Mouse (Mus musculus) myocyte (in vitro differentiated cells): ENCODE data around the gene Nlgn2. TPM values are rescaled to one million over a fixed set of nuclear protein-coding genes. Genes with fewer than 3 reads are reported as not detected.

Experiments used
- H3K27me3 ChIP-seq: one replicate; pipeline ENCODE4 v1.6.1; 2011; ENCODE audit not compliant: control insufficient read depth, insufficient read depth, insufficient read length
- H3K36me3 ChIP-seq: one replicate; pipeline ENCODE4 v1.6.1; 2011; ENCODE audit not compliant: control insufficient read depth, insufficient read depth
- H3K4me2 ChIP-seq: one replicate; pipeline ENCODE4 v1.6.1; 2011; ENCODE audit warnings: low read depth, control low read depth
- H3K4me3 ChIP-seq: one replicate; pipeline ENCODE4 v1.5.1; 2011; ENCODE audit warnings: mild to moderate bottlenecking, control low read depth, moderate library complexity
- H3K79me2 ChIP-seq: one replicate; pipeline ENCODE4 v1.6.1; 2011; ENCODE audit not compliant: control insufficient read depth, insufficient read depth
- H3ac ChIP-seq: one replicate; pipeline ENCODE4 v1.6.1; 2011; ENCODE audit not compliant: control insufficient read depth, insufficient read length
- CEBPB ChIP-seq: IDR thresholded peaks from 2 replicates; pipeline ENCODE4 v1.6.1; 2011; ENCODE audit warnings: mild to moderate bottlenecking, moderate library complexity; ENCODE audit not compliant: poor library complexity, insufficient read depth, severe bottlenecking
- E2F4 ChIP-seq: IDR thresholded peaks from one replicate; pipeline ENCODE4 v1.6.1; 2011; ENCODE audit warnings: mild to moderate bottlenecking, control low read depth, moderate library complexity; ENCODE audit not compliant: insufficient read depth
- MAX ChIP-seq: IDR thresholded peaks from one replicate; pipeline ENCODE4 v1.6.1; 2011; ENCODE audit warnings: low read depth, mild to moderate bottlenecking, control low read depth
- MYOD1 ChIP-seq, 3 experiments: IDR thresholded peaks; one replicate each; pipeline ENCODE4 v1.6.1; 2011; ENCODE audit warnings: control low read depth in 2 of 3, low read depth in 2 of 3, mild to moderate bottlenecking in 2 of 3, moderate library complexity in 1 of 3; ENCODE audit not compliant: insufficient read length in 2 of 3, control insufficient read depth in 1 of 3
- MYOG ChIP-seq, 3 experiments: IDR thresholded peaks; one replicate each; pipeline ENCODE4 v1.6.1; 2011; ENCODE audit warnings: control low read depth in 2 of 3, low read depth in 2 of 3, mild to moderate bottlenecking in 2 of 3; ENCODE audit not compliant: insufficient read length in 2 of 3, control insufficient read depth in 1 of 3, insufficient read depth in 1 of 3
- POLR2A ChIP-seq: IDR thresholded peaks from one replicate; pipeline ENCODE4 v1.6.1; 2011; ENCODE audit warnings: low read depth, mild to moderate bottlenecking, control low read depth, moderate library complexity; ENCODE audit not compliant: insufficient read length
- POLR2AphosphoS2 ChIP-seq: IDR thresholded peaks from one replicate; pipeline ENCODE4 v1.6.1; 2011; ENCODE audit warnings: low read depth, control low read depth; ENCODE audit not compliant: insufficient read length
- REST ChIP-seq: IDR thresholded peaks from one replicate; pipeline ENCODE4 v1.6.1; 2011; ENCODE audit warnings: mild to moderate bottlenecking, control low read depth, moderate library complexity; ENCODE audit not compliant: insufficient read depth, insufficient read length
- SRF ChIP-seq: IDR thresholded peaks from one replicate; pipeline ENCODE4 v1.6.1; 2011; ENCODE audit warnings: low read depth; ENCODE audit not compliant: control insufficient read depth, insufficient read length
- TCF12 ChIP-seq: IDR thresholded peaks from one replicate; pipeline ENCODE4 v1.6.1; 2011; ENCODE audit warnings: mild to moderate bottlenecking, control low read depth; ENCODE audit not compliant: poor library complexity, insufficient read depth, severe bottlenecking
- TCF3 ChIP-seq: IDR thresholded peaks from one replicate; pipeline ENCODE4 v1.6.1; 2011; ENCODE audit warnings: low read depth, control low read depth; ENCODE audit not compliant: insufficient read length
- USF1 ChIP-seq: IDR thresholded peaks from one replicate; pipeline ENCODE4 v1.6.1; 2011; ENCODE audit warnings: low read depth, mild to moderate bottlenecking, control low read depth, moderate library complexity
- polyA plus RNA-seq: library from polyadenylated mRNA; unstranded; fragments of >200 nt; fragmentation: generic; extraction: Trizol; gene quantifications from one replicate; pipeline ENCODE4 v1.2.1, GENCODE M21; 2012; ENCODE audit warnings: missing spikeins

The Nlgn2 gene
- polyA plus RNA-seq, 1 experiment: 12.8 TPM

- no peak within 1 kb of the TSS for H3K4me3 ChIP-seq
- TF ChIP-seq E2F4 (no peak), MAX (no peak), TCF3 (no peak)
- no peaks in the 10 kb centered on the region for H3K36me3 ChIP-seq
- no peak within 1 kb of the TSS for H3K4me2 ChIP-seq
- H3K79me2 ChIP-seq: no peaks in the 10 kb centered on the region
- H3K27me3 ChIP-seq: peaks cover 10% of the 10 kb centered on the region
- H3ac ChIP-seq: no peak within 1 kb of the TSS
Measured at GRCm38 (mm10) chr11:69858113-69858998, 20.8 kb upstream of the Nlgn2 start, which contains the start of gene Tnk1. TSS of gene Tnk1 (minus strand) at chr11:69858730.

- TF ChIP-seq MAX (no peak), REST (no peak), E2F4 (no peak), MYOG (IDR thresholded peaks at IDR 0.05; ENCODE audit: control insufficient read depth in 1 of 3, insufficient read depth in 1 of 3, insufficient read length in 2 of 3, low read depth in 2 of 3) (no peak), MYOD1 (IDR thresholded peaks at IDR 0.05; ENCODE audit: control insufficient read depth in 1 of 3, insufficient read length in 2 of 3, low read depth in 2 of 3) (no peak), CEBPB (no peak), TCF12 (no peak), USF1 (no peak), POLR2AphosphoS2 (no peak)
- H3K36me3 ChIP-seq: no peaks in the 10 kb centered on the region
- H3K27me3 ChIP-seq: peaks cover 10% of the 10 kb centered on the region
- H3K4me2 ChIP-seq: no peak overlapping the region
- H3ac ChIP-seq: no peak overlapping the region
- no peaks in the 10 kb centered on the region for H3K79me2 ChIP-seq
- no peak overlapping the region for H3K4me3 ChIP-seq
Measured at GRCm38 (mm10) chr11:69855347-69855746, 17.8 kb upstream of the Nlgn2 start.

- no peak overlapping the region for H3ac ChIP-seq
- no peaks in the 10 kb centered on the region for H3K36me3 ChIP-seq
- H3K4me3 ChIP-seq: no peak overlapping the region
- H3K27me3 ChIP-seq: peaks cover 10% of the 10 kb centered on the region
- H3K79me2 ChIP-seq: no peaks in the 10 kb centered on the region
- TF ChIP-seq TCF12 (no peak), POLR2AphosphoS2 (no peak), MAX (no peak), MYOG (IDR thresholded peaks at IDR 0.05; ENCODE audit: control insufficient read depth in 1 of 3, insufficient read depth in 1 of 3, insufficient read length in 2 of 3, low read depth in 2 of 3) (no peak), SRF (no peak), POLR2A (no peak), TCF3 (no peak), MYOD1 (IDR thresholded peaks at IDR 0.05; ENCODE audit: control insufficient read depth in 1 of 3, insufficient read length in 2 of 3, low read depth in 2 of 3) (no peak), USF1 (no peak), CEBPB (no peak), REST (no peak), E2F4 (no peak)
- no peak overlapping the region for H3K4me2 ChIP-seq
Measured at GRCm38 (mm10) chr11:69854680-69855079, 17.1 kb upstream of the Nlgn2 start.

- no peak overlapping the region for H3K4me3 ChIP-seq
- peaks cover 10% of the 10 kb centered on the region for H3K27me3 ChIP-seq
- peaks cover 3% of the 10 kb centered on the region for H3K36me3 ChIP-seq
- peak; percentile 80 for TF ChIP-seq USF1
- TF ChIP-seq MYOG (IDR thresholded peaks at IDR 0.05; ENCODE audit: control insufficient read depth in 1 of 3, insufficient read depth in 1 of 3, insufficient read length in 2 of 3, low read depth in 2 of 3): no peak
- TF ChIP-seq POLR2AphosphoS2: peak; percentile 63
- H3K4me2 ChIP-seq: no peak overlapping the region
- H3K79me2 ChIP-seq: no peaks in the 10 kb centered on the region
- H3ac ChIP-seq: no peak overlapping the region
Measured at GRCm38 (mm10) chr11:69853994-69854393, 16.4 kb upstream of the Nlgn2 start.

- H3ac ChIP-seq: no peak overlapping the region
- no peak for TF ChIP-seq MYOG (IDR thresholded peaks at IDR 0.05; ENCODE audit: control insufficient read depth in 1 of 3, insufficient read depth in 1 of 3, insufficient read length in 2 of 3, low read depth in 2 of 3)
- TF ChIP-seq MYOD1 (IDR thresholded peaks at IDR 0.05; ENCODE audit: control insufficient read depth in 1 of 3, insufficient read length in 2 of 3, low read depth in 2 of 3): no peak
- no peak for TF ChIP-seq TCF12
- no peak for TF ChIP-seq TCF3
- no peak for TF ChIP-seq POLR2A
- no peak for TF ChIP-seq E2F4
- TF ChIP-seq POLR2AphosphoS2: no peak
- TF ChIP-seq USF1: no peak
- no peak for TF ChIP-seq REST
- TF ChIP-seq CEBPB: no peak
- TF ChIP-seq MAX: no peak
- no peak for TF ChIP-seq SRF
- peaks cover 9% of the 10 kb centered on the region for H3K79me2 ChIP-seq
- H3K4me3 ChIP-seq: no peak overlapping the region
- no peak overlapping the region for H3K4me2 ChIP-seq
- H3K36me3 ChIP-seq: peaks cover 12% of the 10 kb centered on the region
- H3K27me3 ChIP-seq: peaks cover 3% of the 10 kb centered on the region
Measured at GRCm38 (mm10) chr11:69850754-69851153, 13.2 kb upstream of the Nlgn2 start.
